Mouse (Mus musculus) urinary bladder, postnatal 4 days (tissue): ENCODE results near the gene Far1.

Experiments used
- DNase-seq, 2 experiments: peaks; one replicate each; pipeline ENCODE4 v3.0.0; 2021 to 2022; ENCODE audit warnings: low spot score in 2 of 2

The Far1 gene

GRCm38 (mm10) chr7:113571121-113571520 lies 57.5 kb downstream of the Far1 start:
- no peak for DNase-seq

GRCm38 (mm10) chr7:113572741-113573140 lies 59.1 kb downstream of the Far1 start:
- DNase-seq, result no peak

GRCm38 (mm10) chr7:113582111-113582510 lies 68.5 kb downstream of the Far1 start:
- DNase-seq, result no peak

GRCm38 (mm10) chr7:113589211-113589610 lies 75.6 kb downstream of the Far1 start:
- DNase-seq, result no peak

GRCm38 (mm10) chr7:113590330-113590729 lies 76.7 kb downstream of the Far1 start:
- DNase-seq, result no peak

GRCm38 (mm10) chr7:113591084-113591483 lies 77.5 kb downstream of the Far1 start:
- no peak for DNase-seq

- no peak for DNase-seq
These were observed 78.1 kb downstream of the Far1 start for GRCm38 (mm10) chr7:113591557-113592354.

GRCm38 (mm10) chr7:113592696-113593095 lies 79.1 kb downstream of the Far1 start:
- no peak for DNase-seq

- DNase-seq, result peak in 1 of 2 experiments; percentile 57
These were observed 80.7 kb downstream of the Far1 start for GRCm38 (mm10) chr7:113594363-113594762.

- DNase-seq, result no peak
These were observed 83.6 kb downstream of the Far1 start for GRCm38 (mm10) chr7:113597231-113597630.

GRCm38 (mm10) chr7:113601803-113602202 lies 88.2 kb downstream of the Far1 start:
- no peak for DNase-seq

- no peak for DNase-seq
These were observed 94.3 kb downstream of the Far1 start for GRCm38 (mm10) chr7:113607928-113608327.

- DNase-seq, result no peak
These were observed 95.5 kb downstream of the Far1 start for GRCm38 (mm10) chr7:113609027-113609705.

GRCm38 (mm10) chr7:113612628-113613027 lies 99.0 kb downstream of the Far1 start:
- DNase-seq, result no peak

- no peak for DNase-seq
These were observed 100.7 kb downstream of the Far1 start for GRCm38 (mm10) chr7:113614198-113614927.

- DNase-seq, result no peak
These were observed 105.5 kb downstream of the Far1 start for GRCm38 (mm10) chr7:113619166-113619565.

GRCm38 (mm10) chr7:113619768-113620167 lies 106.1 kb downstream of the Far1 start:
- DNase-seq, result no peak
